Mouse (Mus musculus): ENCODE data around the gene Ctsa.
A peak's percentile ranks its signal among the peaks of the same experiment; 100 is the strongest.

The Ctsa gene

DNA sequence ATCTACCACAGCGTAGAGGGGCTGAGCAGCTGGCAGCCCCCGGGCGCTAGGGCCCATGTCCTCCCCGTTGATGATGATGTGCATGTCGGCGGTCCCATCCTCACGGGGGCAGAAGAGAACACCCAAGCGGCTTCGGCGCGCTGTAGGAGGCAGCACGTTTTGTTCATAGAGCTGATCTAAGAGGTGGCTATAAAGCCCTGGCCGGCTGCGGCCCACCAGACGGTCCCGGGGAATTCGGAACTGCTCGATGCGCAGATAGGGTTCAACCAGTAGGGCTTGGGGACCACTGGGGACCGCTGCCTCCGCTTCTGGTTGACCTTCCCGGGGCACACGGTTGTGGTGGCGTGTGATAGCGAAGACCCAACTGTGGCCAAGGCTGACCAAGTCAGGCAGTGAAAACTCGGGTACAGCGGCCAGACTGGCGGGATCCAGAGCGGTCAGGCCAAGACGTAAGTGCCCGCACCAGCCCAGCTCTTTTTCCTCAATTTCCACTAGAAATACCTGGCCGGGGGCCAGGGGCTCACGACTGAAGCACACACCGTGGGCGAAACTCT is at the start of gene Ctsa:
TSS of gene Ctsa (plus strand) at position 126 of the 554 bp plus-strand sequence.
- peak; percentile 71 for DNase-seq (ENCODE audit: low read depth, low spot score)

DNA sequence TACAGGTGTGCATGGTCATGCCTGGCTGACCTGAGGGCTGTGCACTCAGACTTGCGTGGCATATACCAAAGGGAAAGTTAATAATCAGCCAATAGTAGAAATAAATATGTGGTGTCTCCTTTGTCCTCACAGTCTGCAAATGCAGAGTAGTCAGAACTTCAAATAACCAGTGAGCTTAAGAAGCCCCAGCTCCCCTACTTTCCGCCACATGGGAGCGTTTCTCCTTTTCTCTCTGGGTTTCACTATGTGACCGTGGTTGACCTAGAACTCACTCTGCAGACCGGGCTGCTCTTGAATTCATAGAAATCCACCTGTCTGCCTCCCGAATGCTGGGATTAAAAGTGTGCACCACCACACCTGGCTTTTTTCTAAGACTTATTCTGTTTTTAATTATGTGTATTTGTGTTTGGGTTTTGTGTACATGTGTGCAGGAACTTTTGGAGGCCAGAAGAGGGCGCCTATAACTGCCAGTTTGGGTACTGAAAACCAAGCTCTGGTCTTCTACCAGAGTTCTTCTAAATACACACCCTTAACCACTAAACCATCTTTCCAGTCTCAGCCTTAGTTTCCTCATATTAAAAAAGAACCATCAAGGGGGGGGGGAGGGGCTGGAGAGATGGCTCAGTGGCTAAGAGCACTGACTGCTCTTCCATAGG is 48.6 kb upstream of the Ctsa start:
- peak; percentile 81 for DNase-seq (ENCODE audit: low read depth, low spot score)

DNA sequence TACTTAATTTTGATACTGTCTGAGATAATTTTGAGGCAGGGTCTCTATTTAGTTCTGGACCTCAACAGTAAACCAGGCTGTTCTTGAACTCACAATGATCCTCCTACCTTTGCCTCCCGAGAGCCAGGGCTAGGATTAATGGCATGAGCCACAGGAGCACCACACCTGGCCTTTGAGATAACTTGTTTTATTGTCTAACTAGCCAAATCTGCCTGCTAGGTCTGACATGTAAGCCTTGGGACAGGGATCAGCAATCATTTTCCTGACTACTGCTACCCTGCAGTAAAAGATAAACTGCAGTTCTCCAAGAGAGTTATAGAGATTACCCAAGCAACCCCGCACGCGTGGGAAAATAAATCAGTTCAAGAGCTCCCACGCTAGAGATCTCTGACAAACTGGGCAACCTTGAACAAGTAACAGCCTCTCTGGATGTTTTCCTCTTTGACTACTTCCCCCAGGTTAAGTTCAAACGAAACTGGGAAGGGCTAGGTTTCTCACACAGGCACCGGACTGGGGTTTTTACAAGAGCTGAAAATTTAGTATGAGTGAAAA is 47.7 kb upstream of the Ctsa start:
- no peak for DNase-seq (ENCODE audit: low read depth, low spot score)

DNA sequence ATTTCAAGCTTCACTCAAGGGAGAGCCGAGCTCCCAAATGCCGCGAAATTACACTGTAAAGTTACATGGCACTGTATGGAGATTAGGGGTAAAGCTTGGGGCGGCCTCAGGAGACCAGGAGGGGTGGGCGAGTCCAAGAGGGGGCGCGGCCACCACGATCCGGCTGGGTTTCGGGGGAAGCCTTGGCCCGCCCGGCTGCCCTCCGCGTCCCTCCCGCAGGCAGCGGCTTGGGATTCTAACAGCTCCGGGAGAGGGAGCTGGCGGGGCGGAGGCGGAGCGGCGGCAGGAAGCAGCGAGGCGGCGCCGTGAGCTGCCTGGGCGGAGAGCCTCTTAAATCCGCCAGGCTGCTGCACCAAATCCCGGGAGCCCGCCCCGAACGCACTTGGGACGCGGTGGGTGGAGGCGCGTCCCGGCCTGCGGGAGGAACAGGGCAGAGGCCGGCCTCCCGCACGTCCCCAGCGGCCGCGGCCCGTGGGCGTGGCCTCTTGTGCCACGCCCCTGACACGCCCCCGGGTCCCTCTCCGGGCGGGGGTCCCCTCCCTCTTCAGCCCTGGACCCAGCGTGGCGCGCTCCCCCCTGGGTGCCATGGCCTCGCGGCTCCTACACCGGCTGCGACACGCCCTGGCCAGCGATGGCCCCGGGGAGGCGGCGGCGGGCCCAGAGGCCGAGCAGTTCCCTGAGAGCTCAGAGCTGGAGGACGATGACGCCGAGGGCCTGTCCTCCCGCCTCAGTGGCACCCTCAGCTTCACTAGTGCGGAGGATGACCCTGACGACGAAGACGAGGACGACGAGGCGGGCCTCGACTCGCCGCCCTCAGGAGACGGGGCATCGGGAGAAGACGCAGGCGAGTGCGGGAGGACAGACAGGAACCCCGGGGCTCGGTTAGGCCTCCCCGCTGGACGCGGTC is 46.9 kb upstream of the Ctsa start, which contains the start of gene Snx21:
TSS of gene Snx21 (plus strand) at position 343 of the 907 bp plus-strand sequence.
- peak; percentile 77 for DNase-seq (ENCODE audit: low read depth, low spot score)

DNA sequence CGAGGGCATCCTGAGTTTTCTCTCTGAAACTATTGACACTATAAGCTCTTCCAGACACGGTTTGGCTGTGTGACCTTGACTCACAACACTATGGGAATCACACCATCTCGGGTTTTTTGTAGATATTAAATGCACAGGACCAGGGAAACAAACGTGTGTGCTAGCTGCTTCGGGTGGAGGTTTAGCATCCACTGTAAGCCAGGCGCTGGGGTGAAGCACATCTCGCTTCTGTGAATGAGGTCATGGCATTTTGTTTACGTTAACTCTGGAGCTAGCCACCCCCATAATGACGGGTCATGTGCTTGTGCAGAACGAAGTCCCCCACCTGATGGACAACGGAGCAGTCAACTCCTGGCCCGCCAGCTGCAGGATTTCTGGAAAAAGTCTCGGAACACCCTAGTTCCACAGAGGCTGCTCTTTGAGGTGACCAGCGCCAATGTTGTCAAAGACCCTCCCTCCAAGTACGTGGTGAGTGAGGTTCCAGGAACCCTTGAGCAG is 46.2 kb upstream of the Ctsa start:
- DNase-seq (ENCODE audit: low read depth, low spot score): no peak

DNA sequence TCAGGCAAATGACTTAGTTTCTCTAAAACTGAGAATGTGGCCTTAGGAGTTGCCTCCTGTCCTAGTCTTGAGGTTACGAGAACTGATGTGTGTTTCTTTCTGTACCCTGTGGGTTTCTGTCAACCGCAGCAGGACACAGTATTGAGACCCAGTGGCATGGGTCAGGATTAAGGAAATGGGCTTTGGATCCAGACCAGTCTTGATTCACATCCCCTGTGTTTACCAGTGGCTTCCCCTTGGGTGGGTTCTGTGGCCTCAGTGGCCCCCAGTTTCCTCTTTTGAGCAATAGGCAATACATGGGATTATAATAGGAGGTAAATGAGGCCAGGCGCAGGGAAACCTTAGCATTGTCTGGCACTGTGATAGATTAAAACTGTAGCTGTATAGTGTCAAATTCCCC is 45.6 kb upstream of the Ctsa start:
- DNase-seq (ENCODE audit: low read depth, low spot score): no peak

DNA sequence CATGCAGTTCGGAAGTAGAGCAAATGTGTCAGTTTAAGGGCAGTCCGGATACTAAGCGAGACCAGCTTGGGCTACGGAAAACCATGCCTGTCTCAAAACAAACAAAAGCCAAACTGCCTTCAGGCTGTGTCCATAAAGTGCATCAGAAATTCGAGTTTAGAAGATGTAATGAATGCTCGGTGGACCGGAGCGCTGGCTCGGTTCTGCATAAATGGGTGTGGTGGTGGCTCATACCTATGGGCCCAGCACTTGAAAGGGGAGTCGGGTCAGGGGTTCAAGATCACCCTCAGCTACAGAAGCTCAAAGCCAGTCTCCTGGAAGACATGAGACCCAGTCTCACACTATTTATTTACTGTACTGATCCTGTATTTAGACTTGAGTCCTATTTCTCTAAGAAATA is 44.9 kb upstream of the Ctsa start:
- DNase-seq (ENCODE audit: low read depth, low spot score): no peak

DNA sequence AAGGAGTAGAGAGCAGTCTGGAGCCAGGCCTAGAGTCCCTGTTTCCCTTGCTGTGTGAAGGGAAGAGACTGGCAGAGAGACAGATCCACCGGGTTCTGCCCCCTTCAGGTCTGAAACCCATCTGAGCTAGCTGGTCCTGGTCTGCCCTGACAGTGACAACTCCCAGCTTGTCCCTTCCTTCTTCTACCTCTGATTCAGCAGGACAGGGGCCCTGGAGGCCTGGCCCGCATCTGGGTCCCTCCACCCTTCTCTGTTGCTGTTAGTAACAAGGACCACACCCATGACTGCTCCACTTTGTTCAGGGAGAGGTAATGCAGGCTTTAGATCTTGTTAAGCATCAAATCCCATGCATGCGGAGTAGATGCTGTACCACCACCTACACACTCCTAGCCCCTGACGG is 44.3 kb upstream of the Ctsa start:
- DNase-seq (ENCODE audit: low read depth, low spot score): peak; percentile 47

DNA sequence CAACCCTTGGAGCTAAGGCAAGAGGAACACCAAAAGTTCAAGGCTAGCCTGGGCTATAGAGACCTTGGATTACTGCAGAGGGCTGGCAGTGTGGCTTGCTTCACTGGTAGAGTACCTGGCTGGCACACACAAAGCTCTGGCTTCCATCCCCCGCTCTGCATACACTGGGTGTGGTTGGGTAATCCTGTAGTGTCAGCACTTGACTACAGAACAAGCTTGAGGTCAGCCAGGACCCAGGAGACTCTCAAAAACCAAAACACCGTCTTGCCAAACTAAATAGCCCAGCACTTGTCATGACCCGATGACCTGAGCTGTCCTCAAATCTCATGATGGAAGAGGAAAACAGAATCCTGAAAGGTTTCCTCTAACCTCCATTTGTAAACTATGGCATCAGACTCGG is 42.2 kb upstream of the Ctsa start:
- DNase-seq (ENCODE audit: low read depth, low spot score): no peak

DNA sequence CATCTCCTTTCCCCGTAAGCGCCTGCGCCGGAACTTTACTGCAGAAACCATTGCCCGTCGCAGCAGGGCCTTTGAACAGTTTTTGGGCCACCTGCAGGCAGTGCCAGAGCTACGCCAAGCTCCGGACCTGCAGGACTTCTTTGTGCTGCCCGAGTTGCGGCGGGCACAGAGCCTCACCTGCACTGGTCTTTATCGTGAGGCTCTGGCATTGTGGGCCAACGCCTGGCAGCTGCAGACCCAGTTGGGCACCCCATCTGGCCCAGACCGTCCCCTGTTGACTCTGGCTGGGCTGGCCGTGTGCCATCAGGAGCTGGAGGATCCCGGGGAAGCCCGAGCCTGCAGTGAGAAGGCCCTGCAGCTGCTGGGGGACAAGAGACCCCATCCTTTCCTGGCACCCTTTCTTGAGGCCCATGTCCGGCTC is 40.8 kb upstream of the Ctsa start:
- no peak for DNase-seq (ENCODE audit: low read depth, low spot score)

DNA sequence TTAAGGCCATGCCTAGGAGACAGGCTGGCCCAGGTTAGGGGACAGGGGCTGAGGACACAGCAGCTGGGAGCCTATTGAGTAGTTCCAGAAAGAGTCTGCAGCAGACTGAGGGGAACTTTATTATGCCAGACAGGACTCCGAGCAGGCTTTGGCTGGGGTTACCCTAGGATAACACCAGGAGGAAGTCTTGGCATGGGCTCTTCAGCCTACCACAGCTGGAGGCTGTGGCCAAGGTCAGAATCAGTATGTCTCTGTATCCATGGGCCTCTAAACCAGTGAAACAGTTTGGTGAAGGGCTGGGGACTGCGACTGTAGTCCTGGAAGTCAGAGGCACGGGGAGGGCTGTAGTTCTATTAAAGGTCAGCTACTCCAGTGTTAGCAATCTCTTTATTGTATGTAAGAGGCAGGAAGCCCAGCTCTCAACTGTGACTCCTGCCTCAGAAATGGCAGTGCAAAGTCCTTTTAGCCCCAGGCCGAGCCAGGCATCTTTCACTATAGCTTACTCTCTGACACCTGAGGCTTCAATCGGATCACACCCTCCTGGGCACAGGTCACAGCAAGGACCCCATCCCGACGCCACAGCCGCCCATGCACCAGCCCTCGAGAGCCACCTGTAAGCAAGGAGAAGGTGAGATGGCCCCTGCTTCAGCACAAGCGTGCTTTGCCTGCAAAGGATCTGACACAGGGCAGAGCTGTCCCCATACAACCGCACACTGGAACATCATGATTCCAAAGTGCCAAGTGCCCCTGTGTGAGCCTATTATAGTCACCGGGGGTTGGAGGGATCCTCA is 40.1 kb upstream of the Ctsa start:
- no peak for DNase-seq (ENCODE audit: low read depth, low spot score)

DNA sequence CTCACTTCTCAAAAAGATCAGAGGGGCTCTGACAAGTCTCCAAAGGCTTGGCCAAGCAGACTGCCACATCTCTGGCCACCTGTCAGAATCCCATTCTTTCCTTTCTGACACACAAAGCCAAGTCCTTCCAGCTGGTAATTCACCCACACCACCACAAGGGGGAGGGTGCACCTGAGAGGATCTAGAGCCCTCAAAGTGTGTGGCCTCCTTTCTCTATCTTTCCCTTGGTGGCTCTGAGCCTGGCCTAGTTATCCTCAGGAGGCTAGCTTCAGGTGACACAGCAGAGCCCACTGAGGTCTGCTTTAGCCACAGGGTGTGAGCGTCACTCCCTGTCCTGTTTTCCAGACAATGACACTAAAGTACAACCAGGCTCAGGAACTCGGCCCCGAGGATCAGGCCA is 39.4 kb upstream of the Ctsa start:
- DNase-seq (ENCODE audit: low read depth, low spot score): peak; percentile 89

DNA sequence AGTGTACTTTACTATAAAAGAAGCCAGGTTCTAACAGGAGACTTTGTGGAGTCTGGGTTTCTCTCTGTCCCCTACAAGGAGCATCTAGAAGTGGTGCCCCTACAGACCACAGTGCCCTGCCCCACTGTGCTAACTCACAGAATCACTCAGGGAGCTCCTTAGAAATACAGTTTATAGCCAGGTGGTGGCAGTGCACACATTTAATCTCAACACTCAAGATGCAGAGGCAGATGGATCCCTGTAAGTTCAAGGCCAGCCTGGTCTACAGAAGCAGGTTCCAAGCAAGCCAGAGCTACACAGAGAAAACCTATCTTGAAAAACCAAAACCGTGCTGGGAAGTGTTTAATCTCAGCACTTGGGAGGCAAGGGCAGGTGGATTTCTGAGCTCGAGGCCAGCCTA is 38.9 kb upstream of the Ctsa start:
- peak; percentile 66 for DNase-seq (ENCODE audit: low read depth, low spot score)

DNA sequence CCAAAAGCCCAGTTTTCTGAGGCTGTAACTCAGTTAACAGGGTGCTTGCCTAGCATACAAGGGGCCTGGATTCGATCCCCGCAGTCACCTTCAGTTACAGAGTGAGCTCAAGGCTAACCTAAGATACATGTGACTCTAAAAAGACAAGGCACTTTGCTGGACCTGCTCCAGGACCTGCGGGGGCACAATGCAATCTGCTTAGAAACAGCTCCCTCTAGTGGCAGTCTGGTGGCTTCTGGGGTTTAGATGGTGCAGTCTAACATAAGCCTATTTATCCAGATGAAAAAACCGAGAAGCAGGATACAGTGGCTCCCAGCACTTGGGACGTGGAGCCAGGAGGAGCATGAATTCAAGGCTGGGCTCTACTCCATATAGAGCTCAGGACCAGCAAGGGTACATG is 38.4 kb upstream of the Ctsa start:
- peak; percentile 93 for DNase-seq (ENCODE audit: low read depth, low spot score)

DNA sequence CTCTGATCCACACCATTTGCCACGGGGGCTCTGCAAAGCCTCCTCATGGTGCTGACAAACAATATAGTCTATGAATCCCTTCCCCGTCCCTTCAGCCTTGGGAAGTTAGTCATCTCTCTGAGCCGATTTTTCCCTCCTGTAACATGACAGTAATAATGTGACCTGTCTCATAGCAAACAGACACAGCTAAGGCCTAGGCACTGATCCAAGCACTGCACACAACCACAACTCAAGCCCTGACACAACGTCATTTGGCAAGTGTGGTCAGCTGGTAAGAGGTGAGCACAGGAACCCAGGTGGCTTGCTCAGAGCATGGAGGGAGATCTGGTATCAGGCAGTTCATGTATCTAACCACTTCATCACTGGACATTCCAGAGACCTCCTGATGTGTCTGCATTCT is 36.8 kb upstream of the Ctsa start:
- no peak for DNase-seq (ENCODE audit: low read depth, low spot score)

DNA sequence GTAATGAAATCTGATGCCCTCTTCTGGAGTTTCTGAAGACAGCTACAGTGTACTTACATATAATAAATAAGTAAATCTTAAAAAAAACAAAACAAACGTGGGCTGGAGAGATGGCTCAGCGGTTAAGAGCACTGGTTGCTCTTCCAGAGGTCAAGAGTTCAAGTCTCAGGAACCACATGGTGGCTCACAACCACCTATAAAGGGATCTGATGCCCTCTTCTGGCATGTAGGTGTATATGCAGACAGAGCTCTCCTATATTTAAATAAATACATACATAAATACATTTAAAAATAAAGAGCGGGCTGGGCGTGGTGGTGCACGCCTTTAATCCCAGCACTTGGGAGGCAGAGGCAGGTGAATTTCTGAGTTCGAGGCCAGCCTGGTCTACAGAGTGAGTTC is 34.1 kb upstream of the Ctsa start:
- peak; percentile 86 for DNase-seq (ENCODE audit: low read depth, low spot score)

DNA sequence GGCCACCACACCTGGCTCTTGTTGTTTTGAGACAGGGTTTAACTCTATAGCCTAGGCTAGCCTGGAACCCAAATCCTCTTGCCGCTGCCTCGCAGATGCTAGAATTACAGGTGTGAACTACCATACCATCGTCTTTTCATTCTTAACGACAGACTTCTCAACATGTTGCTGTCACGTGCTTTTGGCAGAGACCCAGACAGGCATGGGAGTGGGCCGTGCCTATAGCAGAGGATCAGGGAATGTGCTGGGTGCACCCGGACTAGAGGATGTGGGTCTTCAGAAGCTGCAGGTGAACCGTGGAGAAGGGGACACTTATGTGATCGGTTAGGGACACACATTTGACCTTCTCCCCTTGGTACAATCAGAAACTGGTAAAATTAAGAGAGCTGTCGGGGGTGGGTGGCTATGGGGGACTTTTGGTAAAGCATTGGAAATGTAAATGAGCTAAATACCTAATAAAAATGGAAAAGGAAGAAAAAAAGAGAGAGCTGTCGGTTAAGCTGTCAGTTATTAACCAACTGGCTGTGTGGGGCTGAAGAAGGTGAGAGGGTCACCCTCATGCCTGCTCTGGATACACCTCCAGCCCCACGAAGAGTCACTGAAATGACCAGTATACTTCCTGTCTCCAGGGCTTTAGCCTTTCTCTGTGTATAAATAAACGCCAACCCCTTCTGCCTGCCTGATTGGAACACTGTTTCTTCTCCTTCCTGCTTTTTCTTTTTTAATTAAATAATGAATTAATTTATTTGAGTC is 32.2 kb upstream of the Ctsa start:
- no peak for DNase-seq (ENCODE audit: low read depth, low spot score)

DNA sequence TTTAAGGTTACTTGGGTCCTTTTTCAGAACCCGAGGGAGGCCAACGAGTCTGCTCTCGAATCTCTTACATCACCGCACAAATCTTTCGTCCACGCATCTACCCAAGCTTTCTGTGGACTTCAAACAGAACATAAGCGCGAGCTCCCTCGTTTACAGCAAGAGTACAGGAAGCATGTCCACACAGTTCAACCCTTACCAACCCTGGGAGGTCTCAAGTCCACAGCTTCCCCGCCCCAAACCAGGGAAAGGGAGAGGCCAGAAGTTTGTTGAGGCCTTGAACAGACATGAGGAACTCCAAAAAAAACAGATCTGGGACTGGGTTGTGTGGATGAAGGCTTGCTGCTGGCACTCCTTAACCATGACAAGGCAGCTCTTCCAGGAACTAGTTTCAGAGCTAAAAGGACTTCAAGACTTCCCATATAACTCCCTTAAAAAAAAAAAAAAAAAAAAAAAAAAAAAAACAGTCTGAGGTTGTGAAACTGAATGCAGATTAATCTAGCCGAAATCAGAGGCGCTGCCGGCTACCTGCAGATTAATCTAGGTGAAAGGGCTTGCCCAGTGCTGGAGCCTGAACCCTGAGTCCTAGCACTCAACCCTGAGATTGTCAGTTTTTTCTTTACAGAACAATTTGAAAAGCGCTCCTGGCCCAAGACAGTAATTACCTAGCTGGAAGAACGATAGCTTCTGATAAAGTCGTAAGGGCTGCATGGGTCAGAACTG is 29.3 kb upstream of the Ctsa start:
- no peak for DNase-seq (ENCODE audit: low read depth, low spot score)

DNA sequence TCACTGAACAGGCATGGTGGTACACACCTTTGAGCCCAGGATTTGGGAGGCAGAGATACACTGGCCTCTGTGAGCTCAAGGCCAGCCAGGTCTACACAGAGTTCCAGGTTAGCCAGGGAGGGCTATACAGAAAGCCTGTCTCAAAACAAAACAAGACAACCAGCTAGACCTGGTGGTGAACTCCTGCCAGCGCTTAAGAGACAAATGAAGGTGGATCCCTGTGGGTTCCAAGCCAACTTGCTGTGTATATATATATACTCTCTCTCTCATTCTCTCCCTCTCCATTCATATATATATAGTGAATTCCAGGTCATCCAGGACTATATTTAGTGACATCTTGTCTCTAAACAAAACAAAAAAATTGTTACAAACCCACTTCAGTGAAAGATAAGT is 28.8 kb upstream of the Ctsa start:
- DNase-seq (ENCODE audit: low read depth, low spot score): no peak
